Mouse (Mus musculus) brain, embryonic 14.5 days (tissue): Measurements from ENCODE around the gene Olfr913. TPM values are rescaled to one million over a fixed set of nuclear protein-coding genes. Genes with fewer than 3 reads are reported as not detected.

Experiments
- DNase-seq: peaks from one replicate; pipeline ENCODE4 v3.0.0-alpha.2; 2011; ENCODE audit warnings: low read depth
- CTCF ChIP-seq: fragments of 200-500 bp; IDR thresholded peaks from 2 replicates; pipeline ENCODE4 v1.5.1; 2012; ENCODE audit warnings: inconsistent platforms, mild to moderate bottlenecking, moderate library complexity, borderline replicate concordance; ENCODE audit not compliant: insufficient read depth, insufficient read length; ENCODE audit errors: extremely low read depth
- POLR2A ChIP-seq: fragments of 200-500 bp; IDR thresholded peaks from 2 replicates; pipeline ENCODE4 v1.6.1; 2012; ENCODE audit warnings: mild to moderate bottlenecking, inconsistent platforms, borderline replicate concordance; ENCODE audit not compliant: poor library complexity, insufficient read depth, insufficient read length, severe bottlenecking; ENCODE audit errors: extremely low read depth
- polyA plus RNA-seq: library from polyadenylated mRNA; depleted of rRNA; stranded (reverse); fragments of >200 nt; gene quantifications from 2 replicates; pipeline ENCODE4 v1.2.3, GENCODE M21; 2012; rRNA removed

Gene Olfr913
- not detected in 2 replicates for polyA plus RNA-seq

DNA sequence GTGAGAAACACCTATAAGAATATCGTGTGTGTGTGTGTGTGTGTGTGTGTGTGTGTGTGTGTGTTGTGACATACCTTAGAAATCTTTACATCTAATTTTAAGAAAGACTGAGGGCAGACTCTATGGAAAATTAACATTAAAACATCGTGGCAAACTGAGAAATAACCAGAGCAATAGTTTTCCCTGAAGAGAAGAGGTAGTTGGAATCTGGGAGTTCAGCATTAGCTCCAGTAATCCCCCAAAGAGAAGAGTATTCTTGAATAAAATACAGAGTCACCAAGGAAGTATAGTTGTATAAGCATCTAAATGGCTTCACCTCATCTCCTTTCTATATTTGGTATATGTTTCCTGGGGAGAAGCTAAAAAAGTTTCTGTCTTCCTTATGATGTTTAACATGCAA, at the start of gene Olfr913:
Gene Olfr913, plus strand, starts transcription at position 301 of the 400 bp plus-strand sequence.
- TF ChIP-seq CTCF = no peak
- no peak for TF ChIP-seq POLR2A
- DNase-seq = no peak

GRCm38 (mm10) chr9:38579878-38580277, 12.7 kb upstream of the Olfr913 start, which contains the start of gene Olfr912:
Gene Olfr912, plus strand, starts transcription at chr9:38580178.
- no peak for DNase-seq
- TF ChIP-seq POLR2A = no peak
- TF ChIP-seq CTCF = no peak

DNA sequence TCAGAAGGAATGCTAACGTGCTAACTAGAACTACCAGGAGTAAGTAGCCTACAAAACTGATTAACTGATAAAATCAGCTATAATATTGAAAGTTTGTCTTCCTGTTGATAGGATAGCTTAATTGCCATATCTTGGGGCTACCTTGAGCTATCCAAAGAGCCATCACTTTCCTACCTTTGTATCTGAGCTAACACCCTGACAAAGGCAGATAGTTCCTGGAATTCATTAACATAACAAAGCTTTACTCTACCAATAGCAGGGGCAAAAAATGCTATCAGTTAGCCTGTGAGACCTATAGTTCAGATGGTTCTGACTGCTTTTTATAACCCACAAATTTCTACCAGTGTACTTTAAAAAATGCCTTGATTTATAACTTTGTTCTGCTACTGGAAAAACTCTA, 1.5 kb upstream of the Olfr913 start:
- TF ChIP-seq CTCF (no peak), POLR2A (no peak)
- DNase-seq = no peak

DNA sequence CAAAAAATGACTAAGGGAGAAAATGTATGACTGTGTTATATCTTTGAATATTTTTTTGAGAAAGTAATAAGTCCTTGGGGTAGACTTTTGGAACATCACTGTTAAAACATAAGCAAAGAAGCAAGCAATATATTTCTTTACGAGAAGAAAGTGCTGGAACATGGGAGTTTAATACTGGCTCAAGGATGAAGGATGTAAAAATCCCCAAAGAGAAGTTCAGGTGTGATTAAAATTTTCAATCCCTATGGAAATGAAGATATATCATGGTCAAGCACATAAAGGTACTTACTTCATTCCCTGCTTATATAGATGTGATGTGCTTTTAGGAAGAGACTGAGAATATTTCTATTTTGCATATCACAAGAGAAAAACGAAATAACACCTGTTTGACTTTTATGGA, 12.2 kb downstream of the Olfr913 start, which contains the start of gene Olfr914:
Gene Olfr914, plus strand, starts transcription at position 301 of the 400 bp plus-strand sequence.
- no peak for DNase-seq
- TF ChIP-seq POLR2A (no peak), CTCF (no peak)

- DNase-seq = no peak
Measured at GRCm38 (mm10) chr9:38632406-38632805, 39.8 kb downstream of the Olfr913 start.

More at GRCm38 (mm10) chr9:38632406-38632805, 39.8 kb downstream of the Olfr913 start:
- TF ChIP-seq POLR2A (no peak), CTCF (no peak)

Other genes with a start within 250 kb of the Olfr913 start
- not detected in 2 replicates for gene Olfr898, start 244.3 kb upstream of the Olfr913 start, polyA plus RNA-seq
- gene Olfr250, start 225.9 kb upstream of the Olfr913 start, polyA plus RNA-seq = not detected in 2 replicates
- gene Olfr251, start 215.7 kb upstream of the Olfr913 start, polyA plus RNA-seq = not detected in 2 replicates
- not detected in 2 replicates for gene Olfr147, start 191.1 kb upstream of the Olfr913 start, polyA plus RNA-seq
- not detected in 2 replicates for gene Olfr901, start 163.3 kb upstream of the Olfr913 start, polyA plus RNA-seq
- gene Olfr902, start 145.1 kb upstream of the Olfr913 start, polyA plus RNA-seq = not detected in 2 replicates
- gene Olfr904, start 129.6 kb upstream of the Olfr913 start, polyA plus RNA-seq = not detected in 2 replicates
- gene Olfr905, start 121.7 kb upstream of the Olfr913 start, polyA plus RNA-seq = not detected in 2 replicates
- gene Olfr906, start 105.7 kb upstream of the Olfr913 start, polyA plus RNA-seq = not detected in 2 replicates
- not detected in 2 replicates for gene Olfr907, start 97.0 kb upstream of the Olfr913 start, polyA plus RNA-seq
- gene Olfr911-ps1, start 71.2 kb upstream of the Olfr913 start, polyA plus RNA-seq = not detected in 2 replicates
- gene Olfr910, start 54.9 kb upstream of the Olfr913 start, polyA plus RNA-seq = not detected in 2 replicates
- 0.01 TPM in 1 of 2 replicates, not detected in the other for gene Olfr912, start 12.6 kb upstream of the Olfr913 start, polyA plus RNA-seq
- not detected in 2 replicates for gene Olfr914, start 12.3 kb downstream of the Olfr913 start, polyA plus RNA-seq
- gene Olfr916, start 67.1 kb downstream of the Olfr913 start, polyA plus RNA-seq = not detected in 2 replicates
- gene Olfr917, start 73.1 kb downstream of the Olfr913 start, polyA plus RNA-seq = not detected in 2 replicates
- gene Olfr918, start 81.8 kb downstream of the Olfr913 start, polyA plus RNA-seq = not detected in 2 replicates
- not detected in 2 replicates for gene Olfr919, start 110.9 kb downstream of the Olfr913 start, polyA plus RNA-seq
- gene Vwa5a, start 125.5 kb downstream of the Olfr913 start, polyA plus RNA-seq = 5.2 and 6.5 TPM in 2 replicates
- gene Olfr920, start 159.5 kb downstream of the Olfr913 start, polyA plus RNA-seq = 0.04 and 0.06 TPM in 2 replicates
- gene Olfr921, start 180.3 kb downstream of the Olfr913 start, polyA plus RNA-seq = not detected in 2 replicates
- not detected in 2 replicates for gene Olfr922, start 221.9 kb downstream of the Olfr913 start, polyA plus RNA-seq
- not detected in 2 replicates for gene Olfr923, start 233.8 kb downstream of the Olfr913 start, polyA plus RNA-seq